Mouse (Mus musculus) thymus, adult 18-20 months (tissue): ENCODE data around the gene Tatdn2.
"Not testable (repeated sequence)": the region's sequence is repeated elsewhere in the genome, so short reads cannot be mapped to it uniquely, and the experiment has no call there.

Experiments used
- DNase-seq, 2 experiments: peaks; one replicate each; pipeline ENCODE4 v3.0.0; 2022; ENCODE audit warnings: mixed read lengths in 2 of 2

Gene Tatdn2

DNA sequence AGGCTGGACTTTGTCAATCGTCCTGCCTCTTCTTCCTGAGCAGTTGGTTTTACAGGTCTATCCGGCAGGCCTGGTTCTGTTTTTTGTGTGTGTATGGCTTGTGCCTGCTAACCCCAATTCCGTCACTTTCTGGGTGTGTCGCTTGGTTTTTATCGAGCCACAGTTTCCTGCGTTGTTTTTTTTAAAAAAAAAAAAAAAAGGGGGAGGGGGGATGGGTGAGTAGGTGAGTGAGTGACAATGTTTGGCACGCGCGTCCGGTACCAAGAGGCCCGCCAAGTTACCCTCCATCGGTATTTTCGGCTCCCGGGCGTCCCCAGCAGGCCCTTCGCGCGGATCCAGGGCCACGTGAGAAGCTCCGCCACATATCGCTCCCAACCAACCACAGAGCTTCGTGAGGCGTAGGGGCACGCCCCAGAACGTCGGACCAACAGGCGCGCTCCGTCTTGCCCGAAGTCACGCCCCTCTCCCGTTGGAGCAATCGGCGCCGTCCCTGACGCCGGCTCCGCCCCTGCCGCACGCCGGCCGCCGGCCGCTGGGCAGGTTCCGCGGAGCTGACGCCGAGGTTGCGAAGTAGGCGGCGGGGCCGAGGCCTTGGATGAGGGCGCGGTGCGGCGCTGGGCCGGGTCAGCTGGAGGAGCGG lies at the start of gene Tatdn2:
TSS of gene Tatdn2 (plus strand) at position 469 of the 640 bp plus-strand sequence.
- peak; percentile 96 to 98 for DNase-seq

DNA sequence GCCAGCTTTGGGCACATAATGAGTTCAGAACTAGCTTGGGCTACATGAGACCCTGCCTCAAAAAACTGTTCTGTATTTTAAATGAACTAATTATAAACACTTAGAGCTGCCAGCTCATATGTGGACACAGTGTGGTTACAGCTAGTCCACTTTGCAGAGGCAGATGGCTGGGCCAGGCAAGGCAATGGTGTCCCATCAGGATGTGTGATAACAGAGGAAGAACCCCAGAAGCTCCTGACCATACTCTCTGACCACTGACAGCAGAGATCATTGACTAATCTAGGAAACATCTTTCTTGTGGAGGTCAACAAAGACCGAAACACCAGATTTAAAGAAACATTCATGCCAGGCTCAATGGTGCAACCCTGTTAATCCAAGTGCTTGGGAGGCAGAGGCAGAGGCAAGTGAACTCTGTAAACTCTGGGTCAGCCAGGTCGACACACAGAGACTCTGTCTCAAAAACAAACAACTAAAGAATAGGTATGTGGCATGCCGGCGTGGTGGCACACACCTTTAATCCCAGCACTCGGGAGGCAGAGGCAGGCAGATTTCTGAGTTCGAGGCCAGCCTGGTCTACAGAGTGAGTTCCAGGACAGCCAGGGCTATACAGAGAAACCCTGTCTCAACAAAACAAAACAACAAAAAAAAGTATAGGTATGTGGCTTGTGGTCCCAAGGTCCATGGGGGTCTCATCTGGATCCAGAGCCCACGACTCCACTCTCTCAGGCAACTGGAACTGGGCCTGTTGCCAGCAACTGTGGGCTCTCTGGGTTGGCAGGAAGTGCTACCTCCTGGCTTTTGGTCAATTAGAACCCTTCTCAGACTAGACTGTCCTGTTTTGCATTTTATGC lies 47.3 kb upstream of the Tatdn2 start:
- no peak for DNase-seq

DNA sequence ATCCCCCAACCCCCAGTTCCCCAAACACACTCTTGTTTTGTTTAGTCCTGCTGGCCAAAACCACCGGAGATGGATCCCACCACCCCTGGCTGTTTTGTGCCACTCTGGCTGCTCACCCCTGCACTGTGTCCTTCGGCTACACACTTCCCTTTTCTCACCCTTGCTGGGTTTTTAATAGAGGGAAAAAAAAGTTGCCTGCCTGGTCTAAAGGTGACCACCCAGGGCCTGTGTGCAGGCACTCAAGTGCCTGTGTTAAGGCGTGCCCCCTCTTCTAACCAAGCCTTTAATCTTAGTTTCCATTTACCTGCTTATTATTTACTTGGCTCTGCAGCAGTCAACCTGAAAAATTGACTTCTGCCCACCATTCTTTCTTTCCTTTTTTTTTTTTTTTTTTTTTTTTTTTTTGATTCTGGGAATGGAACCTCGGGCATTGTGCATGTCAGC lies 46.6 kb upstream of the Tatdn2 start:
- DNase-seq = no peak

GRCm38 (mm10) chr6:113651626-113652025 lies 45.2 kb upstream of the Tatdn2 start:
- no peak for DNase-seq

DNA sequence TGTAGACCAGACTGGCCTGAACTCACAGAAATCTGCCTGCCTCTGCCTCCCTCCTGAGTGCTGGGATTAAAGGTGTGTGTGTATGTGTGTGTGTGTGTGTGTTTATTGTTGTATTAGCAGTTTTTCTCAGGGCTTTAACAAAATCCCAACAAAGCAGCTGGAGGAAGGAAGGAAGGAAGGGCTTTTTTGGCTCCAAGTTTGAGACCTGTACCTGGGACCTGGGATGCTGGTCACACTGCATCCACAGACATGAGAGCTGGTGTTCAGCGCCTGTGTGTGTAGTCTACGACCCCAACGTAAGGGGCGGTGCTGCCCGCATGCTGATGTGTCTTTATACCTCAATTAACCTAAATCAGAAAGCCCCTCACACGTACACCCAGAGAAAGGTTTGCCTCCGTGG lies 43.3 kb upstream of the Tatdn2 start:
- no peak for DNase-seq

- DNase-seq = no peak
These were observed 42.7 kb upstream of the Tatdn2 start for GRCm38 (mm10) chr6:113654102-113654501.

GRCm38 (mm10) chr6:113654753-113655397 lies 42.0 kb upstream of the Tatdn2 start:
- no peak for DNase-seq

DNA sequence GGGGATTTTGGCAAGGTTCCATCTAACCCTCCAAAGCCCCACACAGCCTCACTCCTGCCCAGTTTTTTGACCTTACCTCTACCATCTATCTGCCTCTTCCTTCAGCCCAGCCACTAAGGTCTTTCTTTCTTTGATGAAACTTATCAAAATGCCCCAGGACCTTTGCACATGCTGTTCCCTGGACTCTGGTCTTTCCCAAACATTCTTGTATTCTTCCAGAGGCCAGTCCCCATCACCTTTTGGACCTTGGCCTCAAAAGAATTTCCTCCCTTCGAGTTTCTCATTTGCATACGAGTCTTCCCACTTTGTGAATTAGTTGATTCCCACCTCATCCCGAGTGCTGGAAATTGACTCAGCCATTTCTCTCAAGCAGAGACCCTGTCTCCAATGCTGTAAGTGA lies 41.4 kb upstream of the Tatdn2 start:
- no peak for DNase-seq

DNA sequence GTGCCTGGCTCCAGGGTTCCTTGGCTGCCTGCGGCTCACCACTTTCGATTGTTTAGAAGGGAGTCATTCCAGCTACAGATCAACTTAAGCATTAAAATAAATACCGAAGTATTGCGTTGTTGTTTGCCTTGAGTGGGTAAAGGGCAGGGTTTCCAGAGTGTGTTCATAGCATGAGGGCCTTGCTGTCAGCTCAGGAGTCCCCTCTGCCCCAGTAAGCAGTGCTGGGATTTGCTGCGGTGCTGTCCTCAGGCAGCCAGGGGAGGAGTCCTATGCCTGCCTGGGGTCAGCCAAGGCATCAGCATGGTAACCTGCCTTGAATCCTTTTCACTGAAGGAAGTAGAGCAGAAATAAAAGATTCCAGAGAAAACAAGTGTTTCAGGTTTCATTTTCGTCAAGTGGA lies 40.0 kb upstream of the Tatdn2 start:
- DNase-seq = no peak

GRCm38 (mm10) chr6:113658226-113658625 lies 38.6 kb upstream of the Tatdn2 start:
- DNase-seq = no peak

- DNase-seq = no peak
These were observed 37.0 kb upstream of the Tatdn2 start for GRCm38 (mm10) chr6:113659648-113660491.

DNA sequence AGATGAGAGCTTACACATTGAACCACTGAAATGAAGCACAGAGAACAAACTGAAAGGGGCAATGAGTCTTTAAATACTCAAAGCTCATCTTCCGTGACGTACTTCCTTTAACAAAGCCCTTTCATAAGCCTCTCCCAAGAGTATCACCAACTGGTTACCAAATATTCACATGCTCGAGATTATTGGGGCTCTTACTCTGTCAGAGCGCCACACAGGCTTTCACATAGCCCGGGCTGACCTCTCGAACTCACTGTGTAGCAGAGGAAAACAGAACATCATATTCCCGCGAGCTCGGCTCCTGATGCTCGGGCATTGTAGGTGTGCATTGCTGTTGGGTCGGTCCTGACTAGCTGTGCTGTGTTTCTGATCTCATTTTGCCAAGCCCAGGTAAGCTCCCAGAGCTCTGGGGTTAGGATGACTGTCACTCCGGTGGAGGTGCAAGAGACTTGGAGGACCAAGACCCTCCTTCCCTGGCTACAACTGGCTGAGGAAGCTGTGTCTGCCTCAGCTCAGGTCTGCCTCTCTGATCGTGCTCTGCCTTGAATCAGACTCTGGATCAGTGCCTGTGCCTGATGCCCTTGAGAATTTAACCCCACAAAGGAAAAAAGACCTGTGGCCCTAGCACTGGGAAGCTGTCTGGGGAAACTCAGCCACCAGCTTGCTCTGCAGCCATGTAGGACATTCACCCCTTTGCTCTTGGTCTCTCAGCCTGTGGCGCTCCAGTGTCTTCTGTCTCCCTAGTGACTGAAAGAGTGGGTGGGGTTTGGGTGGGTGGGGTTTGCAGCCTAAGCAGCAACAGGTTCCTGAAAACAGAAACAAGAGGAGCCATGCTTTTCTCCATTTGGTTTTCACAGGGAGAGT lies 36.1 kb upstream of the Tatdn2 start:
- DNase-seq = no peak

DNA sequence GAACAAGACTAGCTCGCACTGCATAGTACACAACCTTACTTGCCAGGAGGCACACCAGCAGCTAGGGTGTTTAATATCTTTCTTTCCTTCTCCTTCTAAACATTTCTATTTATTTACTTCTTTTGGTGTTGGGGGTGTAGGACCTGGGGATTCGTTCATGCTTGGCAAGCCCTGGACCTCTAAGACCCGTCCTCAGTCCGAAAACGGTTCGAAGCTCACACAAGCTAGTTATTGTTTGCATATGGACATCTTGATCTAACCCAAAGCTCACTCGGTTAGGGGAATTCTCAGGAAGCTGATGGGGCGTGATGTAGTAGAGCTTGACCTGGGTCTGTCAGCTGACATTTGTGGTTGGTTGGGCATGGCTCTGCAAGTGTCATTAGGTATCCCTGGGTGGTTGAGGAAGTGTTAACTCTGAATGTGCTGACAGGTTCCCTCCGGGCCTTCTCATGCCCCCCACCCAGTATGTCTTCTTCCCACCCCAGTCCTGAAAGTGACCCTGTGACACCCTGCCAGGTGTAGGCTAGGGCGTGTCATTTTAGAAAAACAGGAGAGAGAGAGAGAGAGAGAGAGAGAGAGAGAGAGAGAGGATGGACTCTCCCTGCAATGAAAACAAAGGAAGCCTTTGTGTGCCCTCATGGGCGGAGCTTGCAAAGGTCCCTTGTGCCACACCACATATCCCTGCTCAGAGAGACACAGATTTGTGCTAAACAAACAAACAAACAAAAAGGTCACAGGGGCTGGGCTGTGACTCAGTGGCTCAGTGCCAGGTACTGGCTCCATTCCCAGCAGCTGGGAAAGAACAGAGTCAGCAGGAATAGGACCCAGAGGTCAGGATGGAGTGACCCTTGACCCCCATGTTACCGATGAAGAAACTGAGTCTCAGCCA lies 35.3 kb upstream of the Tatdn2 start:
- DNase-seq = peak in 1 of 2 experiments; percentile 38

GRCm38 (mm10) chr6:113662964-113663700 lies 33.7 kb upstream of the Tatdn2 start:
- no peak for DNase-seq

DNA sequence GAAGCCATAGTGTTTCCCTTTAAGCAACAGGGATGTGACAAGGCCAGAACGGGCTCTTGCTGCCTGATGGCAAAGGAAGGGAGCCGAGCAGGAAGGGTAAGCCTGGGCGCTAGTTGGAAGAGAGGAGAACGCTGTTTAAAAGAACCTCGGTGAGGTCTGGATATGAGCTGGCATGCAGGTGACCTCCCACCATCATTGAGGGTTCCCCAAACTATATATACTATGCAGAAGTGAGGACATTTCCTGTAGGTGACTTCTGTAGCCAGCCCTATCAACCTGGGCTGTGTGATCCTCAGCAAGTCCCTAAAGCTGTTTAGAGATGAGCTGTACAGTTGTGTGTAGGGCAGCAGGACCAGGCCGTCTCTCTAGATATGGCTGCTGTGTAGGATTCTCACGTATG lies 32.5 kb upstream of the Tatdn2 start:
- DNase-seq = no peak

GRCm38 (mm10) chr6:113667611-113668122 lies 29.2 kb upstream of the Tatdn2 start:
- DNase-seq = no peak

- DNase-seq = peak; percentile 25 to 52
These were observed 28.3 kb upstream of the Tatdn2 start for GRCm38 (mm10) chr6:113668287-113669154.

GRCm38 (mm10) chr6:113669821-113670220 lies 27.0 kb upstream of the Tatdn2 start:
- peak; percentile 35 to 58 for DNase-seq

- not testable (repeated sequence) for DNase-seq
These were observed 24.8 kb upstream of the Tatdn2 start for GRCm38 (mm10) chr6:113672029-113672428.
